Mouse (Mus musculus): ENCODE measurements around the gene Zranb3. TPM values are rescaled to one million over a fixed set of nuclear protein-coding genes. Genes with fewer than 3 reads are reported as not detected.
"Not testable (repeated sequence)": the region's sequence is repeated elsewhere in the genome, so short reads cannot be mapped to it uniquely, and the experiment has no call there.

Gene Zranb3
- 10 to 100 TPM in 1 of 2 experiments, 1 to 10 TPM in 1; 9.7 to 10.7 TPM for total RNA-seq (2021)
- long read RNA-seq, experiment 1, result 0 reads
- long read RNA-seq, experiment 2, partial matches to known transcripts, result 0 of 1 reads
- long read RNA-seq, experiment 2, other reads (novel, unspliced or antisense), result 1 of 1 reads

- DNase-seq (ENCODE audit: low spot score in 2 of 2), result peak; percentile 69 to 79
These were observed at the start of gene Zranb3, which contains the start of gene R3hdm1 for GRCm38 (mm10) chr1:128102641-128103461. Gene Zranb3 (minus strand): TSS chr1:128103047. Gene R3hdm1 (plus strand): TSS chr1:128103301.

- DNase-seq (ENCODE audit: low spot score in 2 of 2), result no peak
These were observed 38.9 kb upstream of the Zranb3 start for GRCm38 (mm10) chr1:128141737-128142136.

- no peak for DNase-seq (ENCODE audit: low spot score in 2 of 2)
These were observed 38.2 kb upstream of the Zranb3 start for GRCm38 (mm10) chr1:128141039-128141438.

GRCm38 (mm10) chr1:128136222-128136621, 33.4 kb upstream of the Zranb3 start:
- not testable (repeated sequence) for DNase-seq (ENCODE audit: low spot score in 2 of 2)

- DNase-seq (ENCODE audit: low spot score in 2 of 2), result no peak
These were observed 18.2 kb upstream of the Zranb3 start for GRCm38 (mm10) chr1:128120913-128121627.

GRCm38 (mm10) chr1:128103520-128104088, 757 bp upstream of the Zranb3 start:
- peak; percentile 30 to 48 for DNase-seq (ENCODE audit: low spot score in 2 of 2)

GRCm38 (mm10) chr1:128102251-128102640, 601 bp downstream of the Zranb3 start:
- DNase-seq (ENCODE audit: low spot score in 2 of 2), result peak in 1 of 2 experiments; percentile 14

- no peak for DNase-seq (ENCODE audit: low spot score in 2 of 2)
These were observed 4.5 kb downstream of the Zranb3 start for GRCm38 (mm10) chr1:128098309-128098708.

- no peak for DNase-seq (ENCODE audit: low spot score in 2 of 2)
These were observed 8.2 kb downstream of the Zranb3 start for GRCm38 (mm10) chr1:128094686-128095085.

GRCm38 (mm10) chr1:128082800-128083199, 20.0 kb downstream of the Zranb3 start:
- no peak for DNase-seq (ENCODE audit: low spot score in 2 of 2)

GRCm38 (mm10) chr1:128081873-128082272, 21.0 kb downstream of the Zranb3 start:
- DNase-seq (ENCODE audit: low spot score in 2 of 2), result no peak

GRCm38 (mm10) chr1:128080936-128081696, 21.7 kb downstream of the Zranb3 start:
- no peak for DNase-seq (ENCODE audit: low spot score in 2 of 2)

- no peak for DNase-seq (ENCODE audit: low spot score in 2 of 2)
These were observed 24.2 kb downstream of the Zranb3 start for GRCm38 (mm10) chr1:128078646-128079045.

- DNase-seq (ENCODE audit: low spot score in 2 of 2), result no peak
These were observed 25.1 kb downstream of the Zranb3 start for GRCm38 (mm10) chr1:128077788-128078187.

- no peak for DNase-seq (ENCODE audit: low spot score in 2 of 2)
These were observed 25.9 kb downstream of the Zranb3 start for GRCm38 (mm10) chr1:128076791-128077479.

GRCm38 (mm10) chr1:128073051-128073450, 29.8 kb downstream of the Zranb3 start:
- DNase-seq (ENCODE audit: low spot score in 2 of 2), result no peak

GRCm38 (mm10) chr1:128070003-128070402, 32.8 kb downstream of the Zranb3 start:
- no peak for DNase-seq (ENCODE audit: low spot score in 2 of 2)

- no peak for DNase-seq (ENCODE audit: low spot score in 2 of 2)
These were observed 33.9 kb downstream of the Zranb3 start for GRCm38 (mm10) chr1:128068945-128069397.

- no peak for DNase-seq (ENCODE audit: low spot score in 2 of 2)
These were observed 38.1 kb downstream of the Zranb3 start for GRCm38 (mm10) chr1:128064716-128065115.

GRCm38 (mm10) chr1:128062167-128062566, 40.7 kb downstream of the Zranb3 start:
- no peak for DNase-seq (ENCODE audit: low spot score in 2 of 2)

All from adrenal gland, postnatal 4 days (tissue).